Comparison of ENCODE assay signal across 20 mouse cellular contexts in genomic region chr6:53652691-53653090, GRCm38 (mm10).
DNase-seq lines count a peak whose midpoint lies in the region; ATAC-seq lines count a peak whose summit lies in the region.
"Had no signal": no experiment of that assay in that cellular context is flagged by ENCODE, and none has a peak within 500 bp of the region (broad histone marks: within the 10 kb centered on the region; RNA-seq: fewer than 3 reads in every experiment).

No protein-coding gene starts in this region.

- peaks cover 37% of the 10 kb centered on the region for H3K4me1 ChIP-seq in limb, embryonic 10.5 days
- H3K4me1 ChIP-seq in limb, embryonic 13.5 days, result peaks cover 65% of the 10 kb centered on the region
- peaks cover 18% of the 10 kb centered on the region for H3K4me1 ChIP-seq in forebrain, embryonic 15.5 days

- H3K27ac ChIP-seq in limb, embryonic 10.5 days, result peak overlapping the region; percentile 69
- peak overlapping the region; percentile 72; the same call in 1 of the 2 replicates for H3K27ac ChIP-seq in limb, embryonic 13.5 days
- no peak overlapping the region for H3K27ac ChIP-seq in forebrain, embryonic 15.5 days (replicated peaks)
- H3K27ac ChIP-seq: embryonic facial prominence, embryonic 15.5 days; forebrain, embryonic 10.5 days; hindbrain, embryonic 15.5 days had no signal

- H3K9me3 ChIP-seq in limb, embryonic 10.5 days (replicated peaks), result no peaks in the 10 kb centered on the region
- H3K9me3 ChIP-seq in limb, embryonic 13.5 days, result no peaks in the 10 kb centered on the region
- H3K9me3 ChIP-seq in forebrain, embryonic 15.5 days, result no peaks in the 10 kb centered on the region
- H3K9me3 ChIP-seq: embryonic facial prominence, embryonic 15.5 days; forebrain, embryonic 10.5 days; hindbrain, embryonic 15.5 days had no signal

- H3K36me3 ChIP-seq in limb, embryonic 10.5 days, result no peaks in the 10 kb centered on the region
- no peaks in the 10 kb centered on the region for H3K36me3 ChIP-seq in limb, embryonic 13.5 days
- H3K36me3 ChIP-seq in forebrain, embryonic 15.5 days, result no peaks in the 10 kb centered on the region
- H3K36me3 ChIP-seq: embryonic facial prominence, embryonic 15.5 days; forebrain, embryonic 10.5 days; G1E; hindbrain, embryonic 15.5 days had no signal

- intact Hi-C loops in heart, postnatal 25 days (cut with DNase I), result no loop called here

- H3K4me2 ChIP-seq in limb, embryonic 13.5 days (replicated peaks), result no peak overlapping the region
- H3K4me2 ChIP-seq in forebrain, embryonic 15.5 days (replicated peaks), result no peak overlapping the region
- H3K4me2 ChIP-seq: embryonic facial prominence, embryonic 15.5 days; hindbrain, embryonic 15.5 days had no signal

- DNase-seq in heart, postnatal 25 days (ENCODE audit: low spot score), result peak; percentile 4
- no peak for DNase-seq in heart, adult 8-10 months (ENCODE audit: low spot score)
- DNase-seq in limb, embryonic 10.5 days (ENCODE audit: low spot score), result no peak
- DNase-seq in left cerebral cortex, adult 11 months (ENCODE audit: low spot score), result no peak
- no peak for DNase-seq in lung, postnatal 10 days
- DNase-seq: adrenal gland, postnatal 10 days; cerebellum, adult 11 months; cerebellum, adult 8-10 months; cerebellum, postnatal 14 days; embryo, embryonic 11 days; gastrocnemius, postnatal 14 days; heart, postnatal 14 days had no signal

- H3K9ac ChIP-seq in limb, embryonic 13.5 days, result no peak overlapping the region
- no peak overlapping the region for H3K9ac ChIP-seq in forebrain, embryonic 15.5 days (replicated peaks)
- H3K9ac ChIP-seq: embryonic facial prominence, embryonic 15.5 days; hindbrain, embryonic 15.5 days had no signal

- WGBS in limb, embryonic 10.5 days, result 32% methylated on average over 5 of the region's 5 CpGs
- WGBS in limb, embryonic 13.5 days, result 49% methylated on average over 5 of the region's 5 CpGs
- WGBS in forebrain, embryonic 15.5 days, result 83% methylated on average over 5 of the region's 5 CpGs

- no peak overlapping the region for H3K4me3 ChIP-seq in limb, embryonic 10.5 days
- no peak overlapping the region for H3K4me3 ChIP-seq in limb, embryonic 13.5 days
- no peak overlapping the region for H3K4me3 ChIP-seq in forebrain, embryonic 15.5 days
- H3K4me3 ChIP-seq: embryonic facial prominence, embryonic 15.5 days; erythroblast, embryonic 14.5 days; forebrain, embryonic 10.5 days; hindbrain, embryonic 15.5 days had no signal

- no peak for ATAC-seq in limb, embryonic 13.5 days (ENCODE audit: low FRiP score, low read depth)
- ATAC-seq in forebrain, embryonic 15.5 days (replicated peaks), result no peak
- ATAC-seq: forebrain, embryonic 14.5 days had no signal

- H3K27me3 ChIP-seq in limb, embryonic 10.5 days (ENCODE audit: low read depth, poor library complexity, severe bottlenecking), result peaks cover 15% of the 10 kb centered on the region; the same call in 1 of the 2 replicates
- H3K27me3 ChIP-seq in limb, embryonic 13.5 days, result no peaks in the 10 kb centered on the region
- no peaks in the 10 kb centered on the region for H3K27me3 ChIP-seq in forebrain, embryonic 15.5 days
- H3K27me3 ChIP-seq: embryonic facial prominence, embryonic 15.5 days; hindbrain, embryonic 15.5 days had no signal
